Mouse (Mus musculus): ENCODE results near the gene Ap4b1. TPM values are rescaled to one million over a fixed set of nuclear protein-coding genes. Genes with fewer than 3 reads are reported as not detected.

Gene Ap4b1
- polyA plus RNA-seq, 1 experiment from 2014 or later = 18.5 TPM

GRCm38 (mm10) chr3:103864200-103864599 is 54.9 kb downstream of the Ap4b1 start:
- no peaks in the 10 kb centered on the region for H3K36me3 ChIP-seq (ENCODE audit: control insufficient read depth, insufficient read depth, low read length)
- H3K4me3 ChIP-seq (ENCODE audit: low read depth, low read length) = no peak overlapping the region
- H3K27ac ChIP-seq (ENCODE audit: low read length) = no peak overlapping the region
- H3K4me2 ChIP-seq (replicated peaks; ENCODE audit: low read depth, low read length) = no peak overlapping the region
- no peaks in the 10 kb centered on the region for H3K4me1 ChIP-seq (ENCODE audit: control insufficient read depth, insufficient read depth, low read length)
- WGBS = 81% methylated on average over 6 of the region's 6 CpGs
- H3K9me3 ChIP-seq (ENCODE audit: control insufficient read depth, low read depth, low read length) = no peaks in the 10 kb centered on the region
- no peaks in the 10 kb centered on the region for H3K27me3 ChIP-seq (ENCODE audit: control insufficient read depth, insufficient read depth, low read length)
- no peak overlapping the region for H3K9ac ChIP-seq (replicated peaks; ENCODE audit: low read depth, low read length)
- ATAC-seq (ENCODE audit: insufficient number of reproducible peaks, insufficient read depth, low FRiP score, low read depth) = no peak

GRCm38 (mm10) chr3:103867424-103867971 is 58.2 kb downstream of the Ap4b1 start:
- Histone ChIP-seq H3K27me3 (ENCODE audit: control insufficient read depth, insufficient read depth, low read length) (no peaks in the 10 kb centered on the region), H3K4me1 (ENCODE audit: control insufficient read depth, insufficient read depth, low read length) (no peaks in the 10 kb centered on the region), H3K4me2 (replicated peaks; ENCODE audit: low read depth, low read length) (no peak overlapping the region), H3K9me3 (ENCODE audit: control insufficient read depth, low read depth, low read length) (no peaks in the 10 kb centered on the region), H3K27ac (ENCODE audit: low read length) (no peak overlapping the region), H3K36me3 (ENCODE audit: control insufficient read depth, insufficient read depth, low read length) (no peaks in the 10 kb centered on the region), H3K9ac (replicated peaks; ENCODE audit: low read depth, low read length) (no peak overlapping the region), H3K4me3 (ENCODE audit: low read depth, low read length) (no peak overlapping the region)
- no peak for ATAC-seq (ENCODE audit: insufficient number of reproducible peaks, insufficient read depth, low FRiP score, low read depth)
- WGBS = 89% methylated on average over 5 of the region's 5 CpGs

GRCm38 (mm10) chr3:103868008-103868407 is 58.7 kb downstream of the Ap4b1 start:
- ATAC-seq (ENCODE audit: insufficient number of reproducible peaks, insufficient read depth, low FRiP score, low read depth) = no peak
- H3K9me3 ChIP-seq (ENCODE audit: control insufficient read depth, low read depth, low read length) = no peaks in the 10 kb centered on the region
- H3K27ac ChIP-seq (ENCODE audit: low read length) = no peak overlapping the region
- H3K9ac ChIP-seq (replicated peaks; ENCODE audit: low read depth, low read length) = no peak overlapping the region
- no peak overlapping the region for H3K4me2 ChIP-seq (replicated peaks; ENCODE audit: low read depth, low read length)
- no peaks in the 10 kb centered on the region for H3K36me3 ChIP-seq (ENCODE audit: control insufficient read depth, insufficient read depth, low read length)
- no peaks in the 10 kb centered on the region for H3K27me3 ChIP-seq (ENCODE audit: control insufficient read depth, insufficient read depth, low read length)
- no peak overlapping the region for H3K4me3 ChIP-seq (ENCODE audit: low read depth, low read length)
- 83% methylated on average over 4 of the region's 4 CpGs for WGBS
- no peaks in the 10 kb centered on the region for H3K4me1 ChIP-seq (ENCODE audit: control insufficient read depth, insufficient read depth, low read length)

Other genes starting within 250 kb of the Ap4b1 start
- gene Syt6, start 234.3 kb upstream of the Ap4b1 start, polyA plus RNA-seq (2014; fragmentation: Nextera tagmentation; extraction: Ambion mirVana) = 3.0 and 3.4 TPM in 2 replicates
- 0.28 TPM in 1 of 2 replicates, not detected in the other for gene Atg4a-ps, start 163.5 kb upstream of the Ap4b1 start, polyA plus RNA-seq (2014; fragmentation: Nextera tagmentation; extraction: Ambion mirVana)
- gene Olfml3, start 71.5 kb upstream of the Ap4b1 start, polyA plus RNA-seq (2014; fragmentation: Nextera tagmentation; extraction: Ambion mirVana) = 68.2 and 76.5 TPM in 2 replicates
- gene Gm10964, start 70.2 kb upstream of the Ap4b1 start, polyA plus RNA-seq (2014; fragmentation: Nextera tagmentation; extraction: Ambion mirVana) = not detected in 2 replicates
- gene Hipk1, start 18.0 kb upstream of the Ap4b1 start, polyA plus RNA-seq (2014; fragmentation: Nextera tagmentation; extraction: Ambion mirVana) = 18.1 and 18.8 TPM in 2 replicates
- 27.0 and 30.9 TPM in 2 replicates for gene Dclre1b, start 76 bp upstream of the Ap4b1 start, polyA plus RNA-seq (2014; fragmentation: Nextera tagmentation; extraction: Ambion mirVana)
- gene Gm43064, start 53 bp downstream of the Ap4b1 start, polyA plus RNA-seq (2014; fragmentation: Nextera tagmentation; extraction: Ambion mirVana) = 0.35 and 0.50 TPM in 2 replicates
- 0.54 TPM in 1 of 2 replicates, not detected in the other for gene Bcl2l15, start 23.1 kb downstream of the Ap4b1 start, polyA plus RNA-seq (2014; fragmentation: Nextera tagmentation; extraction: Ambion mirVana)
- gene Ptpn22, start 50.3 kb downstream of the Ap4b1 start, polyA plus RNA-seq (2014; fragmentation: Nextera tagmentation; extraction: Ambion mirVana) = 0.67 and 1.3 TPM in 2 replicates
- 12.5 and 12.8 TPM in 2 replicates for gene Rsbn1, start 104.6 kb downstream of the Ap4b1 start, polyA plus RNA-seq (2014; fragmentation: Nextera tagmentation; extraction: Ambion mirVana)
- gene Phtf1, start 158.6 kb downstream of the Ap4b1 start, polyA plus RNA-seq (2014; fragmentation: Nextera tagmentation; extraction: Ambion mirVana) = 34.5 and 36.0 TPM in 2 replicates

Measured in stomach, embryonic 14.5 days (tissue).